Mouse (Mus musculus) adipose tissue, adult 10 weeks (tissue): ENCODE results near the gene Alg10b. TPM values are rescaled to one million over a fixed set of nuclear protein-coding genes. Genes with fewer than 3 reads are reported as not detected.

Experiments
- polyA plus RNA-seq: library from polyadenylated mRNA; stranded (reverse); fragments of 350-450 nt; fragmentation: Illumina TruSeq; extraction: RNeasy Lipid Tissue Mini Kit (QIAGEN cat#74804); gene quantifications from one replicate; pipeline ENCODE4 v1.2.3, GENCODE M21; 2014; ENCODE audit warnings: low read depth, low replicate concordance

The Alg10b gene
- polyA plus RNA-seq, result 16.5 TPM

DNA sequence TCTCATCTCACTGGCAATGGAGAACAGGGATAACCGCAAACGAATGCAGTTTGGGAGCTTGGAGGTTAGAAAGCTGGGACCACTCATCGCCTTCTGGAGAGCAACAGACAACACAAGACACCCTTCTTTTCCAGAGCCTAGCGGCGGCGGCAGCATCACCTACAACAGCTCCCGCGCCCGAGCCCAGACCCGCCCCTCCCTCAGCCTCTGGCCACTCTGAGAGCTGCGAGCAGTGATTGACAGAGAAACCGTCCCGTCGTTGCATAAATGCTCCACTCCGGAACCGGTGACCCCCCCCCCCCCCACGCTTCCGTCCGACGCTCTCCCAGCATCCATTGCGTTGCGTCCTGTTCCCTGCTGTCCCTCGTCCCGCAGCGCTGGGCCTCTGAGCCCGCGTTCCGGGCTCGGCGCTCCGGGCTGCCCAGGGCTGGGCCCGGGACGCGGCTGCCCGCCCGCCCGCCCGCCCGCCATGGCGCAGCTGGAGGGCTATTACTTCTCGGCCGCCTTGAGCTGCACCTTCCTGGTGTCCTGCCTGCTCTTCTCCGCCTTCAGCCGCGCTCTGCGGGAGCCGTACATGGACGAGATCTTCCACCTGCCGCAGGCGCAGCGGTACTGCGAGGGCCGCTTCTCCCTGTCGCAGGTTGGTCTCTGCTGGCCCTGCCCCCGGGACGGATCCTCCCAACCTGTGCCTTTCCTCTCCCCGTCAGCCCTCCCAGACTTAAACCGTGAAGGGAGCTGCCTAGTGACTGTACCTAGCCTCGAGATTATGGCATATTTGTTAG is at the start of gene Alg10b:
Gene Alg10b, plus strand, starts transcription at position 343 of the 782 bp plus-strand sequence.

